Mouse (Mus musculus) heart, embryonic 16.5 days (tissue): ENCODE data around the gene Gramd1a. TPM values are rescaled to one million over a fixed set of nuclear protein-coding genes. Genes with fewer than 3 reads are reported as not detected.

Experiments used
- ATAC-seq: fragments of 200-750 bp; cut with Nextera tagmentation; replicated peaks from 2 replicates; pipeline ENCODE4 v1.8.0; 2017; ENCODE audit warnings: moderate number of reproducible peaks; ENCODE audit not compliant: insufficient read depth, low FRiP score; ENCODE audit errors: extremely low read depth
- H3K27ac ChIP-seq: fragments of 300-500 bp; sonication (generic); 2 replicates; pipeline ENCODE4 v1.5.1; 2014; ENCODE audit warnings: mild to moderate bottlenecking, low read length, control low read depth, moderate library complexity
- H3K27me3 ChIP-seq: fragments of 300-500 bp; sonication (generic); 2 replicates; pipeline ENCODE4 v1.6.1; 2014; ENCODE audit warnings: low read length, mixed read lengths; ENCODE audit not compliant: control insufficient read depth, insufficient read depth
- H3K36me3 ChIP-seq: fragments of 300-500 bp; sonication (generic); 2 replicates; pipeline ENCODE4 v1.6.1; 2014; ENCODE audit not compliant: control insufficient read depth, insufficient read depth
- H3K4me1 ChIP-seq: fragments of 300-500 bp; sonication (generic); 2 replicates; pipeline ENCODE4 v1.6.1; 2014; ENCODE audit warnings: low read length, mixed read lengths; ENCODE audit not compliant: control insufficient read depth, insufficient read depth
- H3K4me2 ChIP-seq: fragments of 300-500 bp; sonication (generic); 2 replicates; pipeline ENCODE4 v1.6.1; 2014; ENCODE audit warnings: low read depth, mild to moderate bottlenecking, control low read depth, low read length
- H3K4me3 ChIP-seq: fragments of 300-500 bp; sonication (generic); 2 replicates; pipeline ENCODE4 v1.5.1; 2014; ENCODE audit warnings: mild to moderate bottlenecking, control low read depth, low read length
- H3K9ac ChIP-seq: fragments of 300-500 bp; sonication (generic); 2 replicates; pipeline ENCODE4 v1.6.1; 2014; ENCODE audit warnings: low read length, control low read depth
- H3K9me3 ChIP-seq: fragments of 300-500 bp; sonication (generic); replicated peaks from 2 replicates; pipeline ENCODE4 v1.6.1; 2016; ENCODE audit warnings: low read length; ENCODE audit not compliant: control insufficient read depth
- WGBS: fragments of 180-500 bp; shearing (Covaris S2); extraction: QIAGEN DNeasy Blood & Tissue Kit; methylation state at CpG from one replicate; pipeline ENCODE4 v1.1.7; 2014; 5-methylcytosine and 5-hydroxymethylcytosine counted together
- polyA plus RNA-seq: library from polyadenylated mRNA; unstranded; fragments of >200 nt; fragmentation: Nextera tagmentation; extraction: Ambion mirVana; gene quantifications from 2 replicates; pipeline ENCODE4 v1.2.1, GENCODE M21; 2015

The Gramd1a gene
- polyA plus RNA-seq, 1 experiment from 2014 or later = 53.1 TPM

DNA sequence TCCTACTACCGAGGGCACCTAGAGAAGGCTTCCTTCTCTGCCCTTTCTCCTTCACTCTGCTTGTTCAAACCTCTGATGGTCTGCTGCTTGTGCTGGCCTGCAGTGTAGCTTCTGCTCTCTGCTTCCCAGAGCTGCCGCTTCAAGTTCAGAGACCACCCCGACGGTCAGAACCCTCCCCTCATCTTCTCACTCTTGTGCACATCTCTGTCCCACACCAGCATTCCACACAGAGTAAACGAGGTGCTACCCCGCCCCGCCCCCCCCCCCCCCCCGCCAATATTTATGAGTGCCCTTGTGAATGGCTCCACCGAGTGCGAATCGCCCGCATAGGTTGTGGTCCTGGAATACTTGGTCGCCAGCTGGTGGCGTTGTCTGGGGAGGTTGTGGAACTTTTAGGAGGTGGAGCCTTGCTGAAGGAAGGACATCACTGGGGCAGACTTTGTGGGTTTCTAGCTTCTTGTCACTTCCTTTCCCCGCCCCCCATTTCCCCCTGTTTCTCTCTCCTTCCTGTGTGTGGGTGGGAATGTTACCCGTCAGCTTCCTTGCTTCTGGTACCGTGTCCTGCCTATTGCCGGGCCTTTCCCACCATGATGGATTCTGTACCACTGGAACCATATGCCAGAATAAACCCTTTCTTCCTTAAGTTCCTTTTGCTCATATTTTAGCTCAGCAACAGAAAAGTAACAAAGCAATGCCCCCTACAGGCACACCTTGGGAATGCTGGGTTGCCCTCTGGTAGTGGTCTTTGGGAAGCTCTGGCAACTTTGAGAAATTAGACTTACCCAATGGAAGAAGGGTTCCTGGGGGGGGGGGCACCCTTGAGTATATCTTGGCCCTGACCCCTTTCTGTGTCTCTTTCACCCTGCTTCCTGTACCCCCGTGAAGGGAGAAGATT is 585 bp upstream of the Gramd1a start:
- H3K4me3 ChIP-seq = no peak overlapping the region
- H3K36me3 ChIP-seq = no peaks in the 10 kb centered on the region
- peak overlapping the region; percentile 30 for H3K4me2 ChIP-seq
- ATAC-seq = 0 out of 2 replicates have a peak, but pooled peaks have one; percentile 12
- no peaks in the 10 kb centered on the region for H3K9me3 ChIP-seq
- H3K9ac ChIP-seq = peak overlapping the region; percentile 54
- WGBS = 30% methylated on average over 16 of the region's 19 CpGs
- peaks cover 16% of the 10 kb centered on the region for H3K4me1 ChIP-seq
- peak overlapping the region; percentile 46 for H3K27ac ChIP-seq
- H3K27me3 ChIP-seq = no peaks in the 10 kb centered on the region

DNA sequence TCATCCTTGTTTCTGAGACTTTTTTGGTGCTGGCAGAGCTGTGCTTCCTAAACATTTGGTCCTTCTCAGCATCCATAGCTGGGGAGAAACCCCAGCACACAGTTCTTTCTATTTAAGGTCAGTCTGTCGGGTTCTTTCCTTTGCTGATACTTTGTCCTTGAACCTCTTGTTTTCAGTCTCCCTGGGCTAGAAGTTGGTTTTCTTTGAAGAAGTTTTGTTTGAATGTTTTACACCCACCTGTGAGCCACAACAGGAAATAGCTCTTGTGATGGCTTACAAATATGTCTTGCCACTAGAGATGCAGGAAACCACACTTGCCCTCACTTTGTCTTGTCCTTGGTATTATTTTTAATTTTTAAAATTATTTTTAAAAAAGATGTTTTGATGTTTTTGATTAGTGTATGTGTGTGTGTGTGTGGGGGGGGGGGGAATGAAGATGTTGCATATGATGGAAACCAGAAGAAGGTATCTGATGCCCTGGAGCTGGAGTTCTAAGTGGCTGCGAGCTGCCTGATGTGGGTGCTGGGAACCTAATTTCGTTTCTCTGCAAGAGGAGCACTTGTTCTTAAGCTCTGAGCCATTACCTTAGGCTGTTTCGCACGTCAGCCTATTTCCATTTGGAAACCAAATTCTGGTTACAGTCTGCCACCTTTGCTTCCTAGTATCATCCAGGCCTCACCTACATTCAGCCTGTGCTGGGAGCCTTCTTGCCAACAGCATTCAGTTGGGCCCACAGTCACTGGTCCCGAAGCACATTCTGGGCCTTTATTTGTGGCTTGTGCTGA is 2.0 kb downstream of the Gramd1a start:
- H3K9ac ChIP-seq = no peak overlapping the region
- no peak overlapping the region for H3K4me3 ChIP-seq
- no peaks in the 10 kb centered on the region for H3K36me3 ChIP-seq
- H3K27me3 ChIP-seq = no peaks in the 10 kb centered on the region
- peak overlapping the region; percentile 16; the same call in 1 of the 2 replicates for H3K27ac ChIP-seq
- ATAC-seq = no peak
- H3K9me3 ChIP-seq = no peaks in the 10 kb centered on the region
- WGBS = 87% methylated on average over 6 of the region's 6 CpGs
- H3K4me2 ChIP-seq = no peak overlapping the region
- H3K4me1 ChIP-seq = peaks cover 28% of the 10 kb centered on the region

DNA sequence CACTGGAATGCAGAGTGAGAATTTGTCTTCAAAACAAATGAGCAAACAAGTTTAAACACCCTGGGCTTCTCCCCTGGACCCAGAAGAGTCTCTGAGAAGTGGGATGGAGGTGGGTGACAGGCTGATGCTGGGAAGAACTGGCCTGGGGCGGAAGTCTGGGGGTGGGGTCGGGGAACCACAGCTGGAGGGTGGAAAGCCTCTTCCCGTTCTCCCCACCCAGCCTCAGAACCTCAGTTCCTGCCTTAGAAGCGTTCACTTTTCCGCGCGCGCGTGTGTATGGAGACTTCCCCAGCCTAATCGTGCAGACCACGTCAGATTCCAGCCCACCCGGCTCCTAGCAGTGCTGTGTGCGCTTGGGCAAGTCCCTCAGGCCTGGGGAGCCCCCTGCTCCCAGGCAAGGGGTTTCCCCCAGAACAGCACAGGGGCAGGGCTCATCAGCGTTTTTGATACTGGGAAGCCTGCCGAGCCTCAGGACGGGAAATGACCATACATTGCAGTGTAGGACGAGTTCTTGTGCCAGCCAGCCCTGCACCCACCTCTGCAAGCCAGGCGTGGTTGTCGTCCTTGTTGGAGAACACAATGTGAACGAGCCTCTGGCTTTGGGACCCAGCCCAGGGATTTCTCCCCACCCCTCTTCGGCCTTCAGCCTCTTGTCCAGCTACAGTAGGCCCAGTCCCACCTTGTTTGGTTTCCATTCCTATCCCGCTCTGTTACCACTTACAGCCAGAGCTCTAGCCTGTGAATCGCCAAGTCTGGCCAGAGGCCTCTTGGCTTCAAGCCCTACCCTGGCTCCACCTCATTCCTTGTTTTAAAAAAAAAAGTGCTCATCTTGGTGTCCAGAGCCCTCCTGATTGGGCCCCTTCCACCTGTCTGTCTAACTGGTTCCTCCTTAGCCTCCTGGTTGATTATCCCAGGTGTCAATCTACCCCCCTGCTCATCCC is 4.1 kb downstream of the Gramd1a start:
- Histone ChIP-seq H3K27ac (peak overlapping the region; percentile 93), H3K9me3 (no peaks in the 10 kb centered on the region), H3K27me3 (no peaks in the 10 kb centered on the region), H3K4me3 (peak overlapping the region; percentile 88), H3K36me3 (0 out of 2 replicates have a peak, but pooled peaks cover 2% of the 10 kb centered on the region), H3K4me2 (peak overlapping the region; percentile 71), H3K4me1 (peaks cover 41% of the 10 kb centered on the region), H3K9ac (peak overlapping the region; percentile 96)
- WGBS = 10% methylated on average over 23 of the region's 23 CpGs
- peak; percentile 50 for ATAC-seq

DNA sequence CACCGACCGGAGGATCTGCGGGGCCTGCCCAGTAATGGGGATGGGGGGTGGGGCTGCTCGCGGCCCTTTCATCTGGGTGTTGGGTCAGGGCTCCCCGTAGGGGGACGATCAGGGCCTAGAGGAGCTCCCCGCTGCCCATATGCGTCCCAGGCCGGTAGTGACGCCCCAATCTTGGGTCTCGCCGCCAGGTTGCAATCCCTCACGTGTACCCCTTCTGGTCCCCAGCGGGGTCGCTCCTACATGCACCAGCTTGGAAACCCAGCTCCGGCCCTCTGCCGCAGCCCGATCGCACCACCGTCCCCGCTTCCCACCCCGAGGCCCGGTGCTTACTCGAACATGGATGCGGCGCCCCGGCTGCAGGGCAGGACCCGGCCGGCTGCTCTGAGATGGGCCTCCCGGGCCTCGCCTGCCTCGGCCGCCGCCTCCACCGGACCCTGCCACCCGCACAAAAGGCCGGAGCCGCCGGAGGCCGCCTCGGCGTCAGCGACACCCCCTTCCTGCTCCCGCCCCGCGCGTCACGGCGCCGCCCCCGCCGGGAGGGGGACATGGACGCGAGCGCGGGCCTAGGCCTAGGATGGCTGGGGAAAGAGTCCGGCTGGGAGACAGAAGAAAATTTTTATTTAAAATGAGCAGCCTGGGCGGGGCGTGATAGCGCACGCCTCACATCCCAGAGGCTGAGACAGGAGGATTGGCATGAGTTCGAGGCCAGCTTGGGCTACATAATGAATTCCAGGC is 5.0 kb downstream of the Gramd1a start:
- H3K9ac ChIP-seq = peak overlapping the region; percentile 96
- under 1% methylated on average over 58 of the region's 63 CpGs for WGBS
- H3K4me3 ChIP-seq = peak overlapping the region; percentile 88
- ATAC-seq = peak; percentile 86
- no peaks in the 10 kb centered on the region for H3K27me3 ChIP-seq
- H3K36me3 ChIP-seq = 0 out of 2 replicates have a peak, but pooled peaks cover 3% of the 10 kb centered on the region
- peaks cover 34% of the 10 kb centered on the region for H3K4me1 ChIP-seq
- peak overlapping the region; percentile 93 for H3K27ac ChIP-seq
- peak overlapping the region; percentile 71 for H3K4me2 ChIP-seq
- no peaks in the 10 kb centered on the region for H3K9me3 ChIP-seq

DNA sequence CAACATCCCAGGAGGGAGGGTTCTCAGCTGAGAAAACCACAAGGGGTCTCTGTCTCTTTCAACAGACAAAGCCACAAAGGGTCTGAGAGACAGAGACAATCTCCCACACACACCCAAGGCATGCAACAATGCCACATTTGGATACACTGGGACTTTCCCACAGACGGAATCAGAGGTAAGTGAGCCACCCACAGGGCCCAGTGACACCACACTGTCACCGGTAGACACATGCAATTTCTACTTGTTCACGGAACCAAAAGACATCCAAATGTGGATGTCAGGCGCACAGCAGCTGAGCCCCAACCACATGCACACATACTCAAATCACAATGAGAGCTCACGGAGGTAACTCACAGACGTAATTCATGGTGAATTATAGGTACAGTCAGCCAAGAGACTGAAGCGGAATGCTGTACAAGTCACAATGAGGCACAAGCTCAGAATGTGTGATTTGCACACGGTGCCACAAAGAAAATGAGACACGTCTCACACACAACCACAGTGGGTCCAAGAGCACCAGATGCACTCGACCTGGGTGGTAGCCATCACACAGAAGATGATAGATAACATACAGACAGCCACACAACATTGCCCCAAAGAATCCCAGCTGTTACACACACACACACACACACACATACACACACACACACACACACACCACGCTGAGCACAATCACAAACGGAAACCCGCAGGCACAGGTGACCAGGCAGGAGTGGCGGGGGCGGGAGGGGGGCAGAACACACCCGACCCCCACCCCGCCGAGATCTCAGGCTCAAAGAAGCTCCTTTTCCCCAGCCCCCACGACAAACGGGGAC is 5.7 kb downstream of the Gramd1a start:
- H3K27ac ChIP-seq = peak overlapping the region; percentile 93
- peaks cover 32% of the 10 kb centered on the region for H3K4me1 ChIP-seq

DNA sequence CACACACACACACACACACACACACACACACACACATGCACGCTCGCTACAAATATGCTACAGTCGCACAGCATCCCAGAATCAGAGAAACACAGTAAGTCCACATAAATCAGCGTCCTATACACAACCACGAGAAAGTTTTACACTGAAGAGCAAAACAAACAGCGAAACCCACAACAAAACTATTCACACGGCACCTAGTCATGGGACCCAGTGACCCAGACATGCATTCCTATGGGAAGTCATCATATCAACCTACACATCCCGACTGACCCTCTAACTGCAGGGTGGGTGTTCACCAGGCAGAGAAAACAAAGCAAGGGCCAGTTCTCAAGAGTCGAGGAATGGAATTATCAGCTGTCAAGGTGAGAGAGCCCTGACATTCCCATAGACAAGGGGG is 6.4 kb downstream of the Gramd1a start:
- WGBS = 38% methylated on average over 9 of the region's 9 CpGs
- H3K36me3 ChIP-seq = 0 out of 2 replicates have a peak, but pooled peaks cover 3% of the 10 kb centered on the region
- peak overlapping the region; percentile 71 for H3K4me2 ChIP-seq
- H3K27ac ChIP-seq = peak overlapping the region; percentile 93
- no peak for ATAC-seq
- no peaks in the 10 kb centered on the region for H3K27me3 ChIP-seq
- peak overlapping the region; percentile 96 for H3K9ac ChIP-seq
- no peaks in the 10 kb centered on the region for H3K9me3 ChIP-seq
- H3K4me3 ChIP-seq = peak overlapping the region; percentile 88
- H3K4me1 ChIP-seq = peaks cover 32% of the 10 kb centered on the region

More for the DNA sequence above, 5.7 kb downstream of the Gramd1a start:
- Histone ChIP-seq H3K4me3 (peak overlapping the region; percentile 88), H3K9me3 (no peaks in the 10 kb centered on the region), H3K27me3 (no peaks in the 10 kb centered on the region), H3K4me2 (peak overlapping the region; percentile 71), H3K9ac (peak overlapping the region; percentile 96), H3K36me3 (0 out of 2 replicates have a peak, but pooled peaks cover 3% of the 10 kb centered on the region)
- WGBS = 3% methylated on average over 19 of the region's 20 CpGs
- no peak for ATAC-seq

DNA sequence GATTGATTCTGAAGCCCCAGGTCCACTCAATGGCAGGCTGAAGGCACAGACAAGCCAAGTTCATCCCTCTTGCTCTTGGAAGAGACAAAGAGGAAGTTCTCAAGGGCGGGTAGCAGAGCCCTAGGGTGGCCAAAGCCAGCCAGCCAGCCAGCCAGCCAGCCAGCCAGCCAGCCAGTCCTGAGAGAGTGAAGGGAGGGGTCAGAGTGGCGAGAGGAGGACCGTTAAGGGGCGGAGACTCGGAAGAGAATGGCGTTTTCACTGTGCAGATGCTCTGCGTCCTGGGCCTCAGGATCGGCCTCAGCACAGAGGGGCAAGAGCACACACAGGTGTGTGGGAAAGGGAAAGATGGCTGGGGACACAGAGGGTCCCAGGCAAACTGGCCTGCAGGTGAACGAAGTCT is 6.9 kb downstream of the Gramd1a start:
- Histone ChIP-seq H3K9ac (peak overlapping the region; percentile 51; the same call in 1 of the 2 replicates), H3K27ac (peak overlapping the region; percentile 63; the same call in 1 of the 2 replicates), H3K36me3 (0 out of 2 replicates have a peak, but pooled peaks cover 3% of the 10 kb centered on the region), H3K9me3 (no peaks in the 10 kb centered on the region), H3K27me3 (no peaks in the 10 kb centered on the region), H3K4me1 (peaks cover 32% of the 10 kb centered on the region), H3K4me3 (peak overlapping the region; percentile 88), H3K4me2 (peak overlapping the region; percentile 71)
- ATAC-seq = no peak; the same call in 1 of the 2 replicates
- WGBS = 9% methylated on average over 9 of the region's 9 CpGs
